Mouse (Mus musculus) urinary bladder, postnatal 4 days (tissue): ENCODE data around the gene Smyd4.

Source experiments
- DNase-seq, 2 experiments: peaks; one replicate each; pipeline ENCODE4 v3.0.0; 2021 to 2022; ENCODE audit warnings: low spot score in 2 of 2

The Smyd4 gene

GRCm38 (mm10) chr11:75452812-75453557, 104.8 kb downstream of the Smyd4 start:
- DNase-seq: no peak

GRCm38 (mm10) chr11:75453991-75454930, 106.0 kb downstream of the Smyd4 start, which contains the start of gene Wdr81:
Wdr81 (minus strand) TSS chr11:75454717.
- peak; percentile 81 to 88 for DNase-seq
